Mouse (Mus musculus): ENCODE measurements at regions not wholly inside any gene's neighbourhood (a gene's known extent, or its start where the extent isn't known, plus 50 kb on each side); places are given as distances from the start of the nearest gene placed in this dataset.
"Not testable (repeated sequence)": the region's sequence is repeated elsewhere in the genome, so short reads cannot be mapped to it uniquely, and the experiment has no call there.

DNA sequence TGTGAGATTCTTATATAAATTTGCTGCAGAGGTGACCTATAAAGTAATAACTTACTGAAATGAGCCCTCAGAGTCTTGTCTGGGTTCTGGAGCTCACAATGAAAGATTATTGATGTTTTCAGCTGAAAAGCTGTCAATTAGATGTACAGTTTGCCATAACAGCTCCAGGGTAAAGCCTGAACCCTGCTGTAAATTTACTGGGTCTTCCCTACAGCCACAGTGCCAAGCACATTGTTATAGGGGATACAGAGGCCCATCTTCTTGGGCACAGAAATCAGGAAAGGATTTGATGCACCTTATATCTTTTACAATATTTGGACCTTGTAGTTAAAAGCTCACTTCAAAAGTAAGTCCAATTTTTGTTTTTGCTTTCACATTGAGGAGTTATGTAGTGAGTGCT is 628.0 kb downstream of the Cdh9 start:
- H3K4me2 ChIP-seq (replicated peaks), result no peak overlapping the region
- no peak overlapping the region for H3K27ac ChIP-seq
- H3K4me1 ChIP-seq, result no peaks in the 10 kb centered on the region
- H3K4me3 ChIP-seq, result no peak overlapping the region
- H3K36me3 ChIP-seq, result no peaks in the 10 kb centered on the region
- H3K27me3 ChIP-seq (replicated peaks), result no peaks in the 10 kb centered on the region
- no peaks in the 10 kb centered on the region for H3K9me3 ChIP-seq
- H3K9ac ChIP-seq, result no peak overlapping the region
- 0 out of 2 replicates have a peak, but pooled peaks have one; percentile 50 for ATAC-seq (ENCODE audit: low FRiP score, low read depth)

DNA sequence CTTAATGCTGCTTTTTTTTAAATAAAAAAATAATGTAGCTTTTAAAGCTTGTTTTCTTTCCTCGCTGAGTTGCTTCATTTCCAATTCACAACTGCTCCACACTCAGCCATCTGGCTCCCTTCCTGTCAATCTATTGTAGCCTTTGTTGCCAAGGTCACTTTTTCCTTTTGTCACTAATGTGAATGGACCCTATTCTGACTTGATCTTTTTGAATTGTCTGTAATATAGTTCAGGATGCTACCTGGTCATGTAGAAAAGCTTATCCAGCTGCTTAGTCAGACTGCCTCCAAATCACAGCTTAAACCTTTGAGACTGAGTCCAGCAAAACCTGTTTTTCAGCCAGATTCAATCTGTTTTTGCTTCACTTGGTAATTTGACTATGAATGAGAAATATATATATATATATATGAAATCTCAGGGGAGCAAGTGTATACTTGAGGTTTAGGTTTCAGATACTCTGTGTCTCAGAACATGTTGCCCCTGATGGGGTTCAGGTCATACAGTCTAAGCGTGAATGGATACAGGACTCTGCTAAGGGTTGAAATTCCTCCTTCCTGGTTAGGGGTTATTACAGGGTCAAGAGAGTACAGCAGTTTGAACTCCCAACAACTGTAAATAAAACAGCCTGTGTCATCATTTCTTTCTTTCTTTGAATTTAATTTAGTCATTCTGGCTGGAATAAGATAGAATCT is 628.7 kb downstream of the Cdh9 start:
- H3K27me3 ChIP-seq (replicated peaks), result no peaks in the 10 kb centered on the region
- H3K4me3 ChIP-seq, result no peak overlapping the region

DNA sequence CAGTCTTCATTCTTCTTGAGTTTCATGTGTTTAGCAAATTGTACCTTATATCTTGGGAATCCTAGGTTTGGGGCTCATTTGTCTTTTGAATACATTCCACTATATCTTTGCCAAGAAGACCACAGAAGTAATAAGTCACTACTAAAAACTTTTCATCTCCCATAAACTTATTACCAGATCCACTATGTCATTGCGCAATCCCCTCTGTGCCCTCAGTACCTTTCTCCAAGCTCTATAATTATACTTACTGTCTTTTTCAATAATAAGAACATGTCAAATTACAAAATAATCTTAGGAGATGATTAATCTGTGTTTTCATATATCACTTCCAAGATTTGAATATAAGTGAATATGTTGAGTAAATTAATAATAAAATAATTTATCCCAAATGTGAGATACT is 676.1 kb downstream of the Cdh9 start:
- H3K4me1 ChIP-seq, result no peaks in the 10 kb centered on the region
- H3K4me2 ChIP-seq (replicated peaks), result no peak overlapping the region
- H3K4me3 ChIP-seq, result no peak overlapping the region
- no peak overlapping the region for H3K27ac ChIP-seq
- H3K36me3 ChIP-seq, result no peaks in the 10 kb centered on the region
- H3K9ac ChIP-seq, result no peak overlapping the region
- H3K27me3 ChIP-seq (replicated peaks), result no peaks in the 10 kb centered on the region
- no peaks in the 10 kb centered on the region for H3K9me3 ChIP-seq
- no peak for ATAC-seq (ENCODE audit: low FRiP score, low read depth)
- WGBS, result 95% methylated on average over 1 of the region's 1 CpGs

More for the DNA sequence above, 628.7 kb downstream of the Cdh9 start:
- Histone ChIP-seq H3K4me2 (replicated peaks) (no peak overlapping the region), H3K36me3 (no peaks in the 10 kb centered on the region), H3K9ac (no peak overlapping the region), H3K27ac (no peak overlapping the region), H3K4me1 (no peaks in the 10 kb centered on the region), H3K9me3 (no peaks in the 10 kb centered on the region)
- WGBS, result 45% methylated on average over 2 of the region's 2 CpGs
- peak; percentile 61; the same call in 1 of the 2 replicates for ATAC-seq (ENCODE audit: low FRiP score, low read depth)

DNA sequence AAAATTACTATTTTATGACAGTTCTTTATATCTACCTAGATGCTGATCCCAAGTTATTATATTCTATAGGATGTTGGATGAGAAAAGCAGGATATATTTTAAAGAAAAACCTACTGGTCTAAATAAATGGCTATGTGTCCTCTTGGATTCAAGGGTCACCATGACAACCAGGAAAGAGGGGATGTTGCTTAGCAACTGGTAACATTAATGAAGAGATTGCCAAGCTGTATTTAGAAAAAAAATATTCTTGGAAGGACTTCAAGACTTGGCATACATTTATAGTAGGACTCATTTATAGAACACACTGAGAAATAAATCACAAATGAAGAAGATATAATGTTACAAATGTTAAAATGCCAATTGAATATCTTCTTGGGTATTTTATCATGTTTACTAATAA is 699.2 kb downstream of the Cdh9 start:
- no peaks in the 10 kb centered on the region for H3K4me1 ChIP-seq
- no peak overlapping the region for H3K9ac ChIP-seq
- no peak overlapping the region for H3K27ac ChIP-seq
- H3K36me3 ChIP-seq, result no peaks in the 10 kb centered on the region
- H3K4me2 ChIP-seq (replicated peaks), result no peak overlapping the region
- ATAC-seq (ENCODE audit: low FRiP score, low read depth), result no peak
- H3K4me3 ChIP-seq, result no peak overlapping the region
- H3K9me3 ChIP-seq, result no peaks in the 10 kb centered on the region
- H3K27me3 ChIP-seq (replicated peaks), result no peaks in the 10 kb centered on the region

DNA sequence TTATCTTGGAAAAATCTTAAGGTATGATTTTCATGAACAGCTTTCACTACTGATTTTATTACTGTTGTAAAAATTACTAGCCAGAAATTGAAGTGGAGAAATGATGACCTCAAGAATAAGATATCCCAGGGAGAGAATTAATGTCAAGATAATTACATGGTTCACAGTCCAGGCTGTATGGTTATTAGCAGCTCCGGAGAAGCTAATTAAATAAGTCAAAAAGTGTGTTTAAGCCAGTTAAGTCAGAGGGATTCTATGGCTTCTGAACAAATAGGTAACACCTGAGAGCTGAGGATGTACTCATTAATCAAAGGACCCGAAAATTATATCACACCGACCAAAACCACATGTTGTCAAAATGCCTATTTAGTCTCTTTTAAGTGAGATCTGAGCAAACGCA is 703.3 kb downstream of the Cdh9 start:
- no peak for ATAC-seq (ENCODE audit: low FRiP score, low read depth)
- Histone ChIP-seq H3K27me3 (replicated peaks) (no peaks in the 10 kb centered on the region), H3K4me1 (no peaks in the 10 kb centered on the region), H3K4me3 (no peak overlapping the region), H3K36me3 (no peaks in the 10 kb centered on the region), H3K27ac (no peak overlapping the region), H3K9ac (no peak overlapping the region), H3K4me2 (replicated peaks) (no peak overlapping the region), H3K9me3 (no peaks in the 10 kb centered on the region)
- WGBS, result 78% methylated on average over 4 of the region's 4 CpGs

DNA sequence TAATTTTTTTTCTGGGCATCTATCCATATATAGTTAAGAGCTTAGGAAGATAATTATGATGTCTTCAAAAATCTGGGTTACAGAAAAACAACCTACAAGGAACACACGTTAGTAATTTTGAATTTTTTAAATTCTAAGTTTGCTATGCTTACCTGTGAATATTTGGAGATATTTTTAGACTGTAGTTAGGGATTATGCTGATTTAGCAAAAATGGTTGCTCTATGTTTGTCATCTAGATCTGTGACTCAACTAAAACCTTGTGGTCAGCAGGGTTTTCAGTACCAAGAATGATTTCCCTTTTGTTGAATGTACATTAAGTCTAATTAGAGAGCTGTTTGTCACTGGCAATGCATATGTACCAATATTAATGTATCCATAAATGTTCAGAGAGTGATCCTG is 707.3 kb downstream of the Cdh9 start:
- Histone ChIP-seq H3K9ac (no peak overlapping the region), H3K9me3 (no peaks in the 10 kb centered on the region), H3K4me3 (no peak overlapping the region), H3K4me1 (no peaks in the 10 kb centered on the region), H3K36me3 (no peaks in the 10 kb centered on the region), H3K27me3 (replicated peaks) (no peaks in the 10 kb centered on the region), H3K4me2 (replicated peaks) (no peak overlapping the region), H3K27ac (no peak overlapping the region)
- ATAC-seq (ENCODE audit: low FRiP score, low read depth), result no peak
- 86% methylated on average over 1 of the region's 1 CpGs for WGBS

DNA sequence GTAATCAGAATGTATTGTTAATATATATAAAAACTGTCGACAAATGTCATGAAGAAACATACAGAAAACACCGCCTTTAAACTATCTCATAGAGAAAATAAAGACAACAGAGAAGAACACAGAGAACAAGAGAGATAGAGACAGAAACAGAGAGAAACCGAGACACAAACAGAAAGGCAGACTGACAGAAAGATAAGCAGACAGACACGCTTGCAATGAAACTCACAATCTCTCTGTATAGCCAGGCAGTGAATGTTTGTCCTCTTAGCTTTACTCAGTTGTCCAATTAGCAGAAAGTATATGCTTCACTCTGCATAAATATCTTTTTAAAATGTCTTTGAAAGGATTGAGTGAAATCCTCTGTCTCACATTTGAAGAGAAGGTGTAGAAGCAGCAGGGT is 719.7 kb downstream of the Cdh9 start:
- Histone ChIP-seq H3K4me3 (no peak overlapping the region), H3K9ac (no peak overlapping the region), H3K27me3 (replicated peaks) (no peaks in the 10 kb centered on the region), H3K4me2 (replicated peaks) (no peak overlapping the region), H3K9me3 (no peaks in the 10 kb centered on the region), H3K4me1 (no peaks in the 10 kb centered on the region), H3K27ac (no peak overlapping the region), H3K36me3 (no peaks in the 10 kb centered on the region)
- 89% methylated on average over 4 of the region's 4 CpGs for WGBS
- no peak for ATAC-seq (ENCODE audit: low FRiP score, low read depth)

DNA sequence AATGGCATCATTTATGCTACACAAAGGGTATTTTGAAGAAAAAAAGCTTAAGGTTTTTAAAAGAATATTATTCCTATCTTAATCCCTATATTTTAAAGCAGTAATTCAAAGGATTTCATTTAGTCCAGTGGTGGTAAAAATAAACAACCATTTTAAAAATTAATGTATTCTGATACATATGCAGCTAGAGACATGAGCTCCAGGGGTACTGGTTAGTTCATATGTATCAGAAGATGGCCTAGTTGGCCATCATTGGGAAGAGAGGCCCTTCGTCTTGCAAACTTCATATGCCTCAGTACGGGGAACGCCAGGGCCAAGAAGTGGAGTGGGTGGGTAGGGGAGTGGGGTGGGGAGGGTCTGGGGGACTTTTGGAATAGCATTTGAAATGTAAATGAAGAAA is 721.2 kb downstream of the Cdh9 start:
- not testable (repeated sequence) for H3K27ac ChIP-seq; H3K4me2 ChIP-seq (replicated peaks); H3K9me3 ChIP-seq; H3K4me1 ChIP-seq; H3K4me3 ChIP-seq; H3K27me3 ChIP-seq (replicated peaks); ATAC-seq (ENCODE audit: low FRiP score, low read depth); H3K9ac ChIP-seq; H3K36me3 ChIP-seq
- WGBS, result 96% methylated on average over 3 of the region's 3 CpGs

DNA sequence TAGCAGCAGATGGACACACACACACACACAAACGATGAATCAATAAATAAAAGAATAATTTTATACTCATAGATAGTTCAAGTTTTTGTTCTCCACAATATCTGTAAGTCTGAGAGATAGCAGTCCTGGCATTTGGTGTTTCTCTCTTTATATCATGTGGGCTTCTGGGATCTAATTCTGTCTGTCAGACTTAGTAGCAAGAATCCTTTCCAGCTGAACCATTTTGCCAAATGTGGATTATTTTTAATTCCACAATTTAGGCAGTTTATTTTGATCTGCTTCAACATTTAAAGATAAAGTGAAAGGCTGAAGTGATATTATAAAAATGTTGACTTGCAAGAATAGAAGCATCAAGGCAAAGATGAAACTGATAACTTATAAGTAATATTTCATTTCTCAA is 738.5 kb downstream of the Cdh9 start:
- Histone ChIP-seq H3K27me3 (replicated peaks) (no peaks in the 10 kb centered on the region), H3K9ac (no peak overlapping the region), H3K4me1 (no peaks in the 10 kb centered on the region), H3K36me3 (no peaks in the 10 kb centered on the region), H3K27ac (no peak overlapping the region), H3K4me3 (no peak overlapping the region), H3K9me3 (no peaks in the 10 kb centered on the region), H3K4me2 (replicated peaks) (no peak overlapping the region)
- WGBS, result 85% methylated on average over 1 of the region's 1 CpGs
- ATAC-seq (ENCODE audit: low FRiP score, low read depth), result no peak

DNA sequence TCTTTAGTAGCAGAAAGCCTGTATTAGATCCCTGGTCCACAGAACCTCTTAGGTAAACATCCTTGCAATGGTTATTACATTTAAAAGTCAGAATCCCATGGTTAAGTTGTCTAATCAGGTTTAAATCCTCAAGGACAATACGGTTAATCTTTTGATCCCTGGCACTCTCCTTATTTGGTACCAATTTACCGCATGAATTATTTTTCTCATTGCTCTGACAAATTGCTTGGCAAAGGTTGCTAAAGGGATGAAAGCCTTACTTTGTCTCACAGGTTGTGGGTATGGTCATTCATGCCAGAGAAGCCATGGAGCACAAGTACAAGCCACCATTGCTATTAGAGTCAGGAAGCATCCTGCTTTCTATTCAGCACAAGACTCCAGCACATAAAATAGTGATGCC is 765.0 kb downstream of the Cdh9 start:
- no peaks in the 10 kb centered on the region for H3K9me3 ChIP-seq
- 88% methylated on average over 2 of the region's 2 CpGs for WGBS
- no peak overlapping the region for H3K9ac ChIP-seq
- no peaks in the 10 kb centered on the region for H3K27me3 ChIP-seq (replicated peaks)
- H3K4me2 ChIP-seq (replicated peaks), result no peak overlapping the region
- H3K36me3 ChIP-seq, result no peaks in the 10 kb centered on the region
- no peak overlapping the region for H3K27ac ChIP-seq
- no peaks in the 10 kb centered on the region for H3K4me1 ChIP-seq
- ATAC-seq (ENCODE audit: low FRiP score, low read depth), result no peak
- H3K4me3 ChIP-seq, result no peak overlapping the region

Measured in neural tube, embryonic 12.5 days (tissue).